Mouse (Mus musculus): ENCODE measurements around the gene Prkcb. TPM values are rescaled to one million over a fixed set of nuclear protein-coding genes. Genes with fewer than 3 reads are reported as not detected.
A peak's percentile ranks its signal among the peaks of the same experiment; 100 is the strongest.

The Prkcb gene
- total RNA-seq, 2 experiments from 2014 or later: 1.2 to 1.4 TPM

DNA sequence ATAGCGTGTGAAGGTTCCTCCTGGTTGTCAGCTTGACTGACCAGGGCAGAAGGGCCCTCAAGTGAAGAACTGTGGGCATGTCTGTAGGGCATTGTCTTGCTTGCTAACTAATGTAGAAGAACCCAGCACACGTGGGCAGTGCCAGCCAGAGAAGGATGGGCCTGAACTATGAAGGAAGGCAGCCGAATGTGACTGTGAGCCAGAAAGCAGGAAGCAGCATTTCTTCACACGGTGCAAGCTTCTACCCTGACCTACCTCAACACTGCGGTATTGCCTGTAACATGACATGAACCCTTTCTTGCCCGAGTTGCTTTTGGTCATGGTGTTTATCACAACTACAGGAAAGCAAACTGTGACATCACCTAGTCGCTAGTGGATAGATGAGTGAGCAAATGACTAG, 113.5 kb downstream of the Prkcb start:
- DNase-seq: no peak

DNA sequence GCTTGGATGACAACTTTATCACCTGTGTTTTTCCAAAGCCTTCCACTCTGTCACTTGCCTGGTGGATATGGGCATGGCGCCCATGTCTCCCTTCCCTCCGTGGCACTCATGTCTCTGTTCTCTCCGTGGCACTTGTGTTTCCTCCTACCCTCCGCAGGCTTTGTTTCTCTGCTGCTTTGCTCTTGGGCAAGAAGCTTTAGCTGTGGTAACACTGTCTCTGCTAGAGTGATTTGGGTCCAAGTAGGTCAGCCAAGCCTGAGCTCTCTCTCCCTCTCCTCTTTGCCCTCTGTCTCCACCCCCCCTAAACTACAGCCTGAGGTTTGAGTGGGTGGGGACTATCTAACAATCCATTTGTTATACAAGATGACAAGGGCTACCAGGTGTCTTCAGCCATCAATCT, 114.8 kb downstream of the Prkcb start:
- no peak for DNase-seq

DNA sequence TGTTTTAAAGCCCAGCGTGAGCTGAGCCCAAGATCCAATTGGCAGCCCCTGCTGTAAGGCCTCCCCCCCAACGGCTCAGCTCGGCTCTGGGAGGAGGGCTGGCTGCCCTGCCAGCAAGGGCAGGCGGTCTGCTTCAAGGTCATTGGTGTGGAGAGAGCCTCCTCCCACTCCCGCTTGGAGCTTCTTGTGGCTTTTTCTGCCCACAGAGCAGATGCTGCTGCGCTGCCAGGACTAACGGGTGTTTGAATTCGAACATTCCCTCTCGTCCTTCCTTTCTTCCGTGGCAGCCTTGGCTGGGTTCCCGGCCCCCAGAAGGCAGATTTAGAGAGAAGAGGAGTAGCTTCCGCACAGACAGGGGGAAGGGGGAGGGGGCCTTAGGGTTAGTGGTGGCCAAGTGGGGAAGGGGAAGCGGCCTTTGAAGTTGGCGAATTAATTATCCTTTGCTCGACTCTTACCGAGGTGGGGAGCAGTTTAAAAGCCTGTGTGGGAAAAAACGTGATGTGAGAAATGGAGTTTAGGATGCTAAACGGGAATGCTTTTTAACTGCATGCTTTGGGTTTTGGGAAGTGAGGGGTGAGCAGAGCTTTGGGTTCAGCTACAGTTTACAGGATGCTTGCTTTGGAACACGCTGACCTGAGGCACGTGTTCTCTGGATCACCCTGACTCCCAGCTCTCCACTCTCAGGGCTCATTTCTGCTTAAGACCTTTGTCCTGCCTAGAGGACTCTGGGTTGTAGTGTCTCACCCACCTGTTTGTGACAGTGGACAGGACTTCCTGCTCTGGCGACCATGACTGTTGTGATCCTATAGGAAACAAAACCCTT, 116.2 kb downstream of the Prkcb start:
- DNase-seq: peak; percentile 20

DNA sequence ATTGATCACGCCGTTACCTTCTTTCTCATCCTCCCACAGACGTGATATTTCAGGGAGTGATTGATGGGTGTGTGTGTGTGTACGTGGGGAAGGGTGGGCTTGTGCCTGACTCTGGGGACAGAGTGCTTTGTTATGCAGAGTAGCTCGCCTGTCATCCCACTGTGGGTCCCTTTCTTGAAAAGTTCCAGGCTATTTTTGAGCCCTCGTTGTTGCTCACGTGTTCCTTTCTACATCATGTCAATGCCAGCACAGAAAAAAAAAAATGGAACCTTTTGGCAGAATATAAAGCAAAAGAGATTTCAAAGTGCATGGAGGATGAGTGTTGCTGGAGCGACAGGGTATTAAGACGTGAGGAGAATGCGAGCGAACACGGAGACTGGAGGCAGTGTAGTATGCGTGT, 118.1 kb downstream of the Prkcb start:
- DNase-seq: no peak

DNA sequence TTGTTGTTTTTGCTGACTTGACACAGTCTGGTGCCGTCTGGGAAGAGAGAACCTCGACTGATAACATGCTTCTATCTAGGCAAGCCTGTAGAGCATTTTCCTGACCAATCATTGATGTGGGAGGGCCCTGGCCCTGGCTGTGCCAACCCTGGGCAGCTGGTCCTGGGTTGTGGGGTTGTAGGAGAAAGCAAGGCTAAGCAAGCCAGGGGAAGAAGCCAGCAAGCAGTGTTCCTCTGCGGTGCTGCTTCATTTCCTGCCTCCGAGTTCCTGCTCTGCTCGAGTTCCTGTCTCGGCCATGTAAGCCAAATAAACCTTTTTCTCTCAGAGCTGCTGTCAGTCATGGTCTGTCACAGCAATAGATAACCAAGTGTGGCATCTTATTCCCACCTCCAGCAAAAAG, 121.4 kb downstream of the Prkcb start:
- no peak for DNase-seq

DNA sequence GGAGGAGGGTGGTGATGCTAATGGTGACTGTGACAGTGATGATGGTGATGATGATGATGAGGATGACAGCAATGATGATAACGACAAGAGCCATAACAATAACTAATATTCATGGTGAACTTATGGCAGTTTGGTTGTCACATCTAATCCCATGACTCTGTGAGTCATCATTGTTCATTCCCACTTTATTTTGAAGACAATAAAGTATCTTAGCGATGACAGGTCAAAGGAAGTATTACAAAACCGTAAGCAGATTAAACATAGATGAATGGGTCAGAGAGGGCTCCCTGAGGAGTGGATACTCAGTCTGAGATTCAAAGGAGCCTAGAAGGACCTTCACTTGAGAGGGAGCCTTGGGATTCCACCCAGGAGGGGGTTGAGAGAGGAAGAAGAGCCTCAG, 122.3 kb downstream of the Prkcb start:
- DNase-seq: no peak

DNA sequence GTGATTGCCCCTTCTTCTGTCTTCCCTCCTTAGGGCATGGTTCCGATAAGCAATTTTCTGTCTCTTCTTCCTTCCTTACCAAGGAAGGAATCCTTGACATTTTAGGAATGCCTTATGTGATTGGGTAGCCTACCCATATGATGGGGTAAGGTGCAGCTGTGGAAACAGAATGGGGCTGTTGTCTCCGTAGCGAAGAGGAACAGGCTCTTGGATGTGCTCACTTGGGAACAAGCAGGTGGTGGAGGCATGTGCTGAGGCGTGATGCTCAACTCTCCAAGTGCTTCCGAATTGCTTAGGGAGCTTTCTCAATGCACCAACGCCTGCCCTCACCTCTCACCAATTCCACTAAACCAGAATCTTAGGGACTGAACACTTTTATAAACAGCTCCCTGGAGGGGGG, 124.7 kb downstream of the Prkcb start:
- DNase-seq: no peak

DNA sequence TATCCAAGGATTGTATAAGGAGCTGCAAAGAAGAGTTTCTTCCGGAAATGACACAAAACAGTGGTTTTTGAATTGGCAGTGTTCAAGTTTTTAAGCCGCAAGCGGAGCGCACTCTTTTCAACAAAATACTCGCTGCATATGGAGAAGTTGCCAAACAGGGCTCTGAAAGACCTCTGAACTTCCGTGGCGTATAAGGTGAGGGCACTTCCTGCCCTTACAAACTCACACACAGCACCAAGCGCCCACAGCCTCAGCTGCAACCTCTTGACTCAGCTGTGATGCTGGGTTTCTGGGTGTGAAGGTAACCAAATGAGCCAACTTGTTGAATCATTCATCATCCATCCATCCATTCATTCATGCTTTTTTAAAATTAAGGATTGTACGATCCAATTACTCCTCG, 125.6 kb downstream of the Prkcb start:
- DNase-seq: no peak

DNA sequence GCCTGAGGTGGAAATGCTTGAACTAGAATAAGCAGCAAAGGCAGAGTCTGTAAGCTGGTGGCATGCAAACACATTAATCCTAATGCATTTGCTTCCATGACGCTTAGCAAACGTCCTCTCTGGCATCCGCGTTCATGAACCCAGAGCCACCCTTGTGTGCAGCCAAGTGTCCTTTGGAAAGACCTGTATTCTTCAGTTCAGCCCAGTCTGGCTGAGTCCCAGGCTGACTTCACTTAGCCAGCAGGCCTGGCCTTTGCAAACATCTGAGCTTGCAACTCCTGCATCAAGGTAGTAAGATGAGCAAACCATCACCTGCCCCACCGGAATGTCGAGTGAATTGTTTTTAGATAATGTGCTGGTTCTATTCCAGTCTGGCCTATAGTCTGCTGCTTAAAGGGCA, 126.1 kb downstream of the Prkcb start:
- DNase-seq: no peak

DNA sequence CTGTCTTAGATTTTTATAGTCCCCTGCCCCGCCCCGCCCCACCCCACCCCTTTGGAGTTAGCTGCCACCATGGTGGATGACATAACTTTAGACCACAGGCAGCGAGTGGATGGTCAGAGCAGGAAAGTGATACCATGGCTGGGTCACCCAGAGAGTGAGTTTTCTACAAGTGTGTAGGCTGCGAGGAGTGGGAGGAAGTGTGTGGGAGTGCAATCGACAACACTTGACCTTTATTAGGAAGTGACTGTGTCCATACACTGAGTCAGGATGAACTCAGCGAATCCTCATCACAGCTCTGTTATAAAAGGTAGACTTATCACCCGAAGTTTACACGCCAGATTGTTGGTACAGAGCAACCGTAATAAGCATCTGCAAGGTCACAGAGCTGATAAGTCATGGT, 126.8 kb downstream of the Prkcb start:
- no peak for DNase-seq

DNA sequence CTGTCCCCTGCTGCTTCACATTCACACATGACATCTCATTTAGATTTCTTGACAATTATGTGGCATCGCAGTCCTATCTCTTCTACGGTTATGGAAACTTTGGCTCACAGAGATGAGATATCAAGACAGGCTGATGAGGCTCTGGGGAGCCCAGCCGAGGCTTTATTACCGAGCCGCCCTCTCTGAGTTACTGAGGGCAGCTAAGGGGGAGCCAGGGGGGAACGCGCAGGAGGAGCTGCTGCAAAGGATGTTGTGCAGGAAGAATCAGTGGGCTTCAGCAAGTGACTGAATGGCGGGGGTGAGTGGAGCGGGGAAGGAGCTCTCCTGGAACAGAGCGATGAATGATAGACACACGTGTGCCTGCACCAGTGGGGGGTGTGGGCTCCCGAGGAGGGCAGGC, 127.4 kb downstream of the Prkcb start:
- DNase-seq: no peak

DNA sequence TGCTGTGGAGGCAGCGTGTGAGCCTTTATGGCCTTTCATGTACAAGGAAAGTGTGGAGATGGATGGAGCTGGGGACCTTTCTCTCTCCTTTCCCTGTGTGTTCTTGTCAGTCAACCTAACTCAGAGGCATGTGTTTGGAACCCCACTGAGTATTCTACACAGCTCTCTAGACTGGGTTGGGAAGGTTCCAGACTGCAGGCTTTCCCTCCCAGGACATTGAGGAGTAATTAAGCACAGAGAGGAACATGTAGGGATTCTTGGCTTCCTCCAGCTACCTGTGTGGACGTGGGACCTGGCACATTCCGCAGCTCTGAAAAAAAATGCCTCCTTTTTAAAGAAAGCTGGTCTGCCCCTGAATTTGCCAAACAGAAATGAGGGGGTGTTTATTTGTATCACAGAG, 130.0 kb downstream of the Prkcb start:
- no peak for DNase-seq

DNA sequence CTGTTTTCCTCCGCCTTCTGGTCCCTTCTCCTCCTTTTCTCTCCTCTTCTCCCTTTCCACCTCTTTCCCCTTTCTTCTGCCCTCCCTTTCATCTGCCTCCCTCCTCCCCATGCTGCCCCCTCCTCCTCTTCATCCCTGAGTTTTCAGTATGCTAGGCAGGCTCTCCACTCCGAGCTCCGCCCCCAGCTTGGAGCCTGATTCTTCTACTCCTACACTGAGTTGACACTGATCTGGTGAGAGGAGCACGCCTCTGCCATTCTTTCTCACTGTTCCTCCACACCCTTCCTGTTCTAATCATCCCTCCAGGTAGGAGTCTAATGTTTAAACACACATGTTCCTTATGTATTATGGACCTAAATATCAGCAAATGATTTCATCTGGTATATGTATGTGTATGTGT, 135.3 kb downstream of the Prkcb start:
- DNase-seq: no peak

DNA sequence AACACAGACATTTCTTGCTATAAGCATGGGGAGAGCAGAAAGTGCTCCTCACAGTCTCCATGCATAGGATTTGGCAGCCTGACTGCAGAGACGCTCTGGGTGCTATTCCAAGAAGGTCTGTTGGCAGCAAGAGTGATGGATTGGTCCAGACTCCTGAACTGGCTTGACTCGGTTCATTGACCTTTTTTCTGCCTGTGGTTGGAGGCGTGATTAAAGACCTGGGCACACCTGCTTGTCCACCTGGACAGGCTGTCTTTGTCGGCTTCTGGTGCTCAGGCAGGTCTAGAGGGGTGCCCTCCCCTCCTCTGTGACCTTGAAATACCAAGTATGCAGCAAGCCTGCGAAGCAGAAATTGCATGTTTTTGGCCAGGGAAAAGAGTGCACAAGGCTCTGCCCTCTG, 140.6 kb downstream of the Prkcb start:
- no peak for DNase-seq

DNA sequence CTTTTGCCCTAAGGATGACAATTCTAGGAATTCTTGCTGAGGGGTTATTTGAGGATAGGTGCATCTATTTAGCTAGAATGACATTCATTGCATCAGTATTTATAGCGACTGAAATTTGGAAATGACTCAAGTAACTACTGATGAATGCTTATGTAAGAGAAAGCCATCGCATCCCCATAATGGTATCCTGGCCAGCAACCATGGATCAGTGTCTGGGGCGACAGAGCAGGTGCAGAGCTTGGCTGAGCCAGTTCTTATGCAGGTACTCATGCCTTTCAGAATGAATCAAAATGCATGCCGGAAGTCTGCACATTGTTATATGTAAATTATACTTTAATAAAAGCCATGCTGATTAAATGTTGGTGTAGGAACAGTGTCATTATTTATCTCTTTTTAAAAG, 143.8 kb downstream of the Prkcb start:
- no peak for DNase-seq

DNA sequence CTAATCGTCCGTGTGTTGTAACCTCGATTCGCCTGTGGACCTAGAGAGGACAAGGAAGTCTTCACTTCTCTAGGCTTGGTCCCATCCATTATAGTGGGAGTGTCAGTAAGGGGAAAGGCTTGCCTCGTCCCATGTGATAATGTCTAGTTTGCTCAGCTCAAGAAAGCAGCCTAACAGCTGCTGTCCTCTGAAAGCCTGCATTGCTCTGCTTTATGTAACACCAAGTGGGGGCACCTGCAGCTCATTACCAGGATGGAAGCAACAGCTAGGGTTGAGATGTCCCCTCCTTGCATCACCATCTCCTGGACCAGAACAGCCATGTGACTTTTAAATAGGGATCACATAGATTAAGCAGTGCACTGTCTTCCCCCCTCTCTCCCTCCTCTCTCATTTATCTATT, 144.8 kb downstream of the Prkcb start:
- DNase-seq: no peak

DNA sequence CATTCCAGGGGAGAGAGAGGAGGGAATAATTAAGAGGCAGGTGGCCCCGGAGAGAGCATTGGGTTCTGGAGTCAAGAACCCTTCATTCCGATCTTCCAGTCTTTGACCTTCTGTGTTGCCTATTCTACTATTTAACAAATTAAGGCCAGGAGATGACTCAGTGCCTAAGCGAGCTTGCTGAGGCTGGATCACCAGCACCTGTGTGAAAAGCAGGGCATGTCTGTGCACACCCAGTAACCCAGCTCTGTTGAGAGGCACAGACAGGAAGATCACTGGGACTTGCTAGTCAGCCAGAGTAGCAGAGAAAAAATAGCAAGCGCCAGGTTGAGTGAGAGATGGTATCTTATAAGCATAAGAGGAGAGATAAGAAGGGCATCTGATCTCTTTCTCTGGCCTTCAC, 146.4 kb downstream of the Prkcb start:
- no peak for DNase-seq

DNA sequence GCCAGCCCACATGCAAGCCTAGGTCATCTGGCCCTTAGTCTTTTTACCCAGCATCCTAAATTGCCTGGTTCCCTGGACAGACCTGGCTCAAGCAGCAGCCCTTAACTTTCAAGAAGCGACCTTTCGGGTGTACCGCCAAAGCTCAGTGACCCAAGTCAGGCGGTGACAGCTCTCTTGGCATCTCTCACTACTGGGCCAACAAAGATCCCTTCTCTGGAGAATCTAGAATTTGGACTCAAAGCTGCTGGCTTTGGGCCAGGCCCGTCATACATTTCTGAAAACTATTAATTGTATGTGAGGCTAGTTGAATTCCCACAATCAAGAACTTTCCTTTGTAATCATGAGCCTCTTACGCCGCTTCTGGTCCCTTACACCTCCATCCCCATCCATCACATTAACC, 147.0 kb downstream of the Prkcb start:
- DNase-seq: no peak

DNA sequence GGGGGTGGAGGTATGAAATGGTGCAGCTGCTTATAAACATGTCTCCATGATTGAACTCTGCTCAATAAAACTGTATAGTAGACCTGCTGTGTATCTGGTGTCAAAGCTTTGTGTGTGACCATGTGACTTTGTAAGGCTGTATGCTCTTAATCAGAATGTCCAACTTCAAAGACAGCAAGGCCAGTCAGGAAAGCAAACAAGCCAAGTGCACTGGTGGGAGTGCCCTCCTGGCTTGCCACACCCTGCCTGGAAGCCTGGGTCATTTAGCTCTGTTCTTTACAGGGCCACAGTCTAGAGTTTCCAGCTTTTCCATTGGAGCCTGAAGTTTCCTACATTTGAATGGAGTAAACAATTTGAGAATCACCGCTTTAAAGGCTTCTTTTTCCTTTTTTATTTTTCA, 148.8 kb downstream of the Prkcb start:
- no peak for DNase-seq

DNA sequence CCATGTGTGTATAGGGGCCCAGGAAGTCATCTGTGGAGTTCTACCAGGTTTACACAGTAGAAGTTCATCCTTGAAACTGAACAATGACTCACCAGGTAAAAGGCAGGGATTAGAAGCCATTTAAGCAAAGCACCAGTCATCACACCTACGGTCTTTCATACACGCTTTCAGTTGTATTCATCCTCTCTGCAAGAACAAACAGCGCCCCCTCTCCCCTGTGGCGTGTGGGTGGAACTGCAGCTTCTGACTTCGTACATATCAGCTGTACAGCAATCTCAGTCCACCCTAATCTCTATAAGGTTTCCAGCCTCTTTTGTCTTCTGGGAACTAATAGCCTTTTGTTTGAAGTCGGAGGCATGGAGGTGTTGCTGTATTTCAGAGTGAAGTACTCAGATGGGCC, 156.5 kb downstream of the Prkcb start:
- DNase-seq: no peak

DNA sequence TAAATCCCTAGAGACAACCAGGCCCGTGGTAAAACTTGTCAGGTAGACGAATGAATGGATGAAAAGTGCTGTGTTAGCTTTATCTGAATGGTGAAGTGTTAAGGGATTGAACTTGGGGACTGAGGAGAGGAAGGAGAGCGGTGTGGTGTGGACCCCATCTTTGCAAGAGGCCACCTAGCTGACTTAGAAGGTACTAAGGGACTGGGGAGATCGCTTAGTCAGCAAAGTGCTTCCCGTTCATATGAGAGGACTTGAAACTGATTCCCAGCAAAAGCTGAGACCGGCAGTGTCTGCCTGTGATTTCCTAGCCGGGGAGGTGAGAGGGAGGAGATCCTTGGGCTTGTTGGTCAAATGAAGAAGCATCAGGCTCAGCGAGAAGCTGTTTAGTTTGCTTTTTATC, 164.1 kb downstream of the Prkcb start:
- no peak for DNase-seq

DNA sequence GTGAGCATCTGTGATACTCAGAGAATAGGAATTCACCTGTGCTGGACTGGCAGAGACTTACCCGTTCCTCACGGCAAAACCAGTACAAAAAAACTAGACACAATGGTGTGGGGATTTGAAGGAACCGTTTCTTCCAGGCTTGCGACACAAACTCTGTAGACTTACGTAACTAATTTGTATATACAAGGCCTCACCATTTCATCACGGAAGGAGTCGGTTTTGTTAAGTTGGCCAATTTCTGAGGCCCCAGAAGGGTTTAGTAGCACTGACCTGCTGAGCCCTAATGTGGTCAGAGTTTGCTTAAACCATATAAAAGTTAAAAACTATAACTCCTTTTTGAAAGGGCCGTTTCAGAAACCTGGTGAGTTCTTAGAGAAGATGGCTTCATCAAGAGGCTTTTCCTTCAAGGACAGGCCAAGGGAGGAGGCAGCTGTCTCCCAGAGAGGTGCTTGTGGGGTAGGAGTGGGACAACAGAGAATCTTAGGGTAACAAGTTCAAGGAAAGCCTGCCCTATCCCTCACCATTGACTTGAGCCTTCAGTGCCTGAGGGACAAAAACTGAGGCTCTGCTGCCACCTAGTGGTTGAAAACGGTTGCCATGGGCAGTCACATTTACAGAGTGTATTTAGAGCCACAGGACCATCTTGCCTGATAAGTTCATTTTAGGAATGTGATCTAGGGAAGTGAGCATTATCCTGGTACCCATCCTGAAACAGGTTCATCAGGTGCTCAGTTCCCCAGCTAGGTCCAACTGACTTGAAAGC, 170.8 kb downstream of the Prkcb start:
- peak; percentile 47 for DNase-seq

DNA sequence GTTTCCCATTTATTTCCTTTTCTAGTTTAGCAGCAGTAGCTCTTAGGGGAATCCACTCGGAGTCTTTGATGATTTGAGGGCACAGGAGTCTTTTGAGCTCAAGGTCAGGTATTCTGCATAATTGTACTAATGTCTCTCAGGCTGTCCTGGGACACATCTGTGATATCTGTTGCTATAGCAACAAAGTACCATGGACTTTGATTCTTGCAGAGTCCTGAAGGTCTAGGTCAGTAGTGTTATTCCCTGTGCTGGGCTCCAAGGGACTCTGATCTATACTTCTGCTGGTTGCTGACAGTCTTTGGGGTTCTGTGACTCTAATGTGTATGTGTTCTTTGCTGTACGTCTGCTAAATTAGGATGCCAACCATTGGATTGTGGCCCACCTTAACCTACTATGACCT, 171.5 kb downstream of the Prkcb start:
- DNase-seq: no peak

All from gastrocnemius, postnatal 25 days (tissue).